Mouse (Mus musculus) neural tube, embryonic 15.5 days (tissue): ENCODE data around the gene Rap1gds1. TPM values are rescaled to one million over a fixed set of nuclear protein-coding genes. Genes with fewer than 3 reads are reported as not detected.
A peak's percentile ranks its signal among the peaks of the same experiment; 100 is the strongest.

Source experiments
- ATAC-seq: fragments of 200-750 bp; cut with Nextera tagmentation; 2 replicates; pipeline ENCODE4 v1.8.0; 2017; ENCODE audit warnings: mild to moderate bottlenecking, moderate TSS enrichment, moderate library complexity; ENCODE audit not compliant: low FRiP score
- H3K27ac ChIP-seq: fragments of 300-500 bp; sonication (generic); replicated peaks from 2 replicates; pipeline ENCODE4 v1.5.1; 2015; ENCODE audit warnings: mild to moderate bottlenecking, inconsistent platforms
- H3K27me3 ChIP-seq: fragments of 300-500 bp; sonication (generic); replicated peaks from 2 replicates; pipeline ENCODE4 v1.6.1; 2015; ENCODE audit warnings: inconsistent platforms
- H3K36me3 ChIP-seq: fragments of 300-500 bp; sonication (generic); 2 replicates; pipeline ENCODE4 v1.6.1; 2015; ENCODE audit warnings: inconsistent platforms
- H3K4me1 ChIP-seq: fragments of 300-500 bp; sonication (generic); 2 replicates; pipeline ENCODE4 v1.6.1; 2015; ENCODE audit warnings: inconsistent platforms
- H3K4me2 ChIP-seq: fragments of 300-500 bp; sonication (generic); 2 replicates; pipeline ENCODE4 v1.6.1; 2015; ENCODE audit warnings: inconsistent platforms, mild to moderate bottlenecking, moderate library complexity
- H3K4me3 ChIP-seq: fragments of 300-500 bp; sonication (generic); replicated peaks from 2 replicates; pipeline ENCODE4 v1.5.1; 2015; ENCODE audit warnings: mild to moderate bottlenecking, inconsistent platforms
- H3K9ac ChIP-seq: fragments of 300-500 bp; sonication (generic); replicated peaks from 2 replicates; pipeline ENCODE4 v1.6.1; 2015; ENCODE audit warnings: mild to moderate bottlenecking, inconsistent platforms
- H3K9me3 ChIP-seq: fragments of 300-500 bp; sonication (generic); replicated peaks from 2 replicates; pipeline ENCODE4 v1.6.1; 2016; ENCODE audit warnings: inconsistent platforms
- WGBS: fragments of 180-500 bp; shearing (Covaris S2); methylation state at CpG from one replicate; pipeline ENCODE4 v1.1.7; 2015; ENCODE audit warnings: mixed read lengths; 5-methylcytosine and 5-hydroxymethylcytosine counted together
- polyA plus RNA-seq: library from polyadenylated mRNA; unstranded; fragments of >200 nt; fragmentation: Nextera tagmentation; extraction: Ambion mirVana; gene quantifications from 2 replicates; pipeline ENCODE4 v1.2.1, GENCODE M21; 2015

The Rap1gds1 gene
- polyA plus RNA-seq, 1 experiment from 2014 or later: 124 TPM

DNA sequence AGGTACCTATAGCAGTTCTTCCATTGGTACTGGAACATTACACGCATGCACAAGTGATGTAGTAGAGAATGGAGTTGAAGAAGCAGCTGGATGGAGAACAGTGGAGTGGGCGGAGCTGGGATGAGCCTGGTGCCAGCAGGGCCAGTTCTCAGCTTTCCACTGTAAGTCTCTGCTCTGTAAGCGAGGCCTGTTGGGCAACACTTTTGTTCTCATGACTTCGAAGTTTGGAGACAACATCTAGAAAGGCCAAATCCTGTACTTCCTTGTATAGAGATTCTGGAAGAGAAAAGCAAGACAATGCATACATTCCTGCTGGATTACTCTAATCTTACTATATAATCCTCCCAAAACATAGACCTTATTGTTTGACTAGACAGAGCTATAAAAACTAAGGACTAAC is 147.6 kb downstream of the Rap1gds1 start:
- ATAC-seq: no peak
- Histone ChIP-seq H3K36me3 (peaks cover 27% of the 10 kb centered on the region), H3K4me3 (no peak overlapping the region), H3K4me1 (no peaks in the 10 kb centered on the region), H3K27ac (no peak overlapping the region), H3K9me3 (no peaks in the 10 kb centered on the region), H3K4me2 (no peak overlapping the region), H3K9ac (no peak overlapping the region), H3K27me3 (no peaks in the 10 kb centered on the region)
- WGBS: 94% methylated on average over 4 of the region's 4 CpGs

DNA sequence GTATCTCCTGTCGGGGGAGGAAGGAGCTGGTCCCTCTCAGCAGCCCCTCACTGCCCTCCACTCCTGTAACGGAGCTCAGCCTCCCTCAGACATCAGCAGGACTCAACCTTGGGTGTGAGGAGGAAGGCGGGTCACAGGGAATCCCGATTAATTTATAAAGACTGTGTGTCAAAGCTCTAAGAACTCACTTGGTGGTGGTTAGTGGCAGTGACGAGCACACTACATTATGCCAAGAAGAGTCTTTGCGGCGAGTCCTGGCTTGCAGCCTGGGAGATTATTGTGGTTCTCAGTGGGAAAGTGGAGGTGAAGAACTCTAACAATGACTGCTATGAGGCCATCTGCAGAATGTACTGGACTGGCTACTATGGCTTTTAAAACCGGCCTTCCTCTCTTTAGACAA is 148.8 kb downstream of the Rap1gds1 start:
- H3K36me3 ChIP-seq: peaks cover 23% of the 10 kb centered on the region
- no peaks in the 10 kb centered on the region for H3K4me1 ChIP-seq
- H3K27ac ChIP-seq: no peak overlapping the region
- H3K4me3 ChIP-seq: no peak overlapping the region
- WGBS: 82% methylated on average over 8 of the region's 8 CpGs
- H3K27me3 ChIP-seq: no peaks in the 10 kb centered on the region
- no peak for ATAC-seq
- no peaks in the 10 kb centered on the region for H3K9me3 ChIP-seq
- H3K9ac ChIP-seq: no peak overlapping the region
- H3K4me2 ChIP-seq: no peak overlapping the region

DNA sequence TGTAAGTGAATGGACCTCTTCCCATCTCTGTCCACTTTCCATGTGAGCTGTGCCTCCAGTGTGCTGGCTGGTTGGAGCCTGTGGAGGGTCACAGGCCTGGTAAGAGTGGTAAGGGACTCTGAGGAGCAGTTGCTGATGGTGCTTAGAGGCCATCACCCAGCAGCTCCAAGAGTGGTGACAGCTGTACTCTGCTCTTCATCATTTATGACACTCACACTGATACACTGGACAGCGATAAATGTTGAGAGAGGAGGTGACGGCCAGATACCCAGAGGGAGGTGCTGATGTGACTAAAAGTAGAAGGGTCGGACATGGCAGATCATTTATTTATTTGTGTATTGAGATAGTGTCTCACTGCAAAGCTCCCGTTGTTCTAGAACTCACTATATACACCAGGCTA is 156.8 kb downstream of the Rap1gds1 start:
- H3K9ac ChIP-seq: no peak overlapping the region
- no peak overlapping the region for H3K27ac ChIP-seq
- no peak for ATAC-seq
- H3K36me3 ChIP-seq: no peaks in the 10 kb centered on the region
- no peaks in the 10 kb centered on the region for H3K4me1 ChIP-seq
- 92% methylated on average over 4 of the region's 4 CpGs for WGBS
- H3K27me3 ChIP-seq: no peaks in the 10 kb centered on the region
- no peak overlapping the region for H3K4me3 ChIP-seq
- no peaks in the 10 kb centered on the region for H3K9me3 ChIP-seq
- H3K4me2 ChIP-seq: no peak overlapping the region

DNA sequence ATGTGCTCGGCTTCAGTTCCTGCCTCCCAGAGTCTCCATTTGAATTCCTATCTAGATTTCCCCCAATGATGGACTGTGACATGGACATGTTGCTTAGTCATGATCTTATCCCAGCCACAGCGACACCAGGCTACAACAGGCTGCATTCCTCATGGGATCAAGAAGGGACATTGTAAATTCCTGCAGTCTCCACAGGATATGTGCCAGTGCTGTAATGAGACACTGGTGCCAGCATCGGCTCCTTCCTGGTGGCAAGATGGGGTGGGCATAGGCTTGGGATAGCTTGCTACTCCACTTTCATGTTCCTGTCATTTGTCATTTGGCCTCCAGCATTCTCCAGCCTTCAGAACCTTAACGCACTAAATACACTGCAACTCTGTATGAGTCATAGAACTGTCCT is 158.0 kb downstream of the Rap1gds1 start:
- Histone ChIP-seq H3K4me3 (no peak overlapping the region), H3K9ac (no peak overlapping the region), H3K4me2 (no peak overlapping the region), H3K27ac (no peak overlapping the region), H3K27me3 (no peaks in the 10 kb centered on the region), H3K4me1 (no peaks in the 10 kb centered on the region), H3K9me3 (no peaks in the 10 kb centered on the region), H3K36me3 (no peaks in the 10 kb centered on the region)
- no peak for ATAC-seq
- 92% methylated on average over 4 of the region's 4 CpGs for WGBS

DNA sequence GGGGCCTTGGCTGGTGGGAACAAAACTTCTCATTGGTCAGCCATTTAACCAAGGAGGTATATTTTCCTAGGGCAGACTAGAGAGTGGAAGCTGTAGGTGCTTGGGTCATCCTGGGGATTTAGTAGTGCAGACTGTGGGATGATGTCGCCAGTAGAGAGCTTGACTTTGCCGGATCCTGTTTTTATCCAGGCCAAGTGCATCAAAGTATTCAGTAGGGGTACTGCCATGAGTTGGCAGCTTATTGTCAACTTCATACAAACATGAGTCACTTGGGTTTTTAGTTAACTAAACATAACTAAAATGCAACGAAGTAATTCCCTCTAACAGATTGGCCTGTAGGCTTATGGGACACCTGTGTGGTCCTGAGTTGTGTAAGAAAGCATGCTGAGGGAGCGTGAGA is 158.4 kb downstream of the Rap1gds1 start:
- ATAC-seq: no peak
- Histone ChIP-seq H3K27me3 (no peaks in the 10 kb centered on the region), H3K4me3 (no peak overlapping the region), H3K36me3 (no peaks in the 10 kb centered on the region), H3K9ac (no peak overlapping the region), H3K27ac (no peak overlapping the region), H3K9me3 (no peaks in the 10 kb centered on the region), H3K4me2 (no peak overlapping the region), H3K4me1 (no peaks in the 10 kb centered on the region)
- 94% methylated on average over 4 of the region's 4 CpGs for WGBS

DNA sequence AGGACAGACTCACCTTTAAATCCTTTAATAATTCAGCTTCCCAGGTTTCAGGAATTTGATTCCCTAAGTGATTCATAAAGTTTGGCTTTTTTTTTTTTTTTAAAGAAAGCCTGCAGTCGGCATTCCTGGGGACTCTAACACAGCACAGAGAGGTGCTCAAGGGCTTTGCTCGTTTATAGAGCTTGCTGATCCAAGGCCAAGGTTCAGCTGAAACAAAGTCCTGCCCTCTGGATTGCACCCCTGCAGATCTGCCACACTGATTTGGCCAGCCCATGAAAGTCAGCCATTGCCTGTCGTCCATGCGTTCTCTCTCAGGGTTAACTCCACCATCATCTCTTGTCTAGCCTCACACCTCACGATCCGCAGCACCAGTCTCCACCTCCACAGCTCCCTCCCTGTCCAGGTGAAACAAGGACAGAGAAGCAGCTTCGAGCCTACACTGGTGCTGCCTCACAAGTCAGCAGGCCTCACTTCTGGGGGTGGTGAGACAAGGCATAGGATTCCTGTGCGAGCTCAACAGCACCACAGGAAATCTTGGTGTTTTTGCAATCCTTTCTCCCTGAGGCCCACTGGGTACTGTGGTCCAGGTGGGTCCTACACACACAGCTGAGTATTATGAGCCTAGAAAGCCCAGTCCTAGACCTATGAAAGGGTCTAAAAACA is 160.2 kb downstream of the Rap1gds1 start:
- H3K4me1 ChIP-seq: no peaks in the 10 kb centered on the region
- no peak overlapping the region for H3K4me2 ChIP-seq
- H3K9ac ChIP-seq: no peak overlapping the region
- H3K4me3 ChIP-seq: no peak overlapping the region
- no peak overlapping the region for H3K27ac ChIP-seq
- no peaks in the 10 kb centered on the region for H3K36me3 ChIP-seq
- H3K27me3 ChIP-seq: no peaks in the 10 kb centered on the region
- ATAC-seq: no peak
- no peaks in the 10 kb centered on the region for H3K9me3 ChIP-seq
- WGBS: 65% methylated on average over 8 of the region's 8 CpGs

DNA sequence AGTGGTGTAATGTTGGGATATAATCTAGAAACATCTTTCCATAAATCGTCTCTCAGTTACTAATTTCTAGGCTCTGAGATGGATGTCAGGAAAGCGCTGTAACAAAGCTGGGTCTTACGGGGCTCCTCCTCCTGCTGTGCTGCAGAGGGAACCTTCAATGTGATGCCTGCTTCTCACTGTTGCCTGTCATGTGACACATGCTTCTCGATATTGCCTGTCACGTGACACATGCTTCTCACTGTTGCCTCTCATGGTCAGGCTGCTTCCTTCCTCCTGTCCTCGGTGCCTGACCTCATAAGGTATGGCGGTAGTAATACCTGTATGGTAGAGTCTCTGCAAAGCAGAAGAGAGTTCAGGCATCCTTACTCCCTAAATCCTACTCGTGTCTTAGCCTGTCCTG is 162.5 kb downstream of the Rap1gds1 start:
- Histone ChIP-seq H3K27me3 (no peaks in the 10 kb centered on the region), H3K36me3 (no peaks in the 10 kb centered on the region), H3K4me2 (no peak overlapping the region), H3K27ac (no peak overlapping the region), H3K4me3 (no peak overlapping the region), H3K9ac (no peak overlapping the region), H3K9me3 (no peaks in the 10 kb centered on the region), H3K4me1 (no peaks in the 10 kb centered on the region)
- WGBS: 92% methylated on average over 8 of the region's 8 CpGs
- no peak for ATAC-seq

DNA sequence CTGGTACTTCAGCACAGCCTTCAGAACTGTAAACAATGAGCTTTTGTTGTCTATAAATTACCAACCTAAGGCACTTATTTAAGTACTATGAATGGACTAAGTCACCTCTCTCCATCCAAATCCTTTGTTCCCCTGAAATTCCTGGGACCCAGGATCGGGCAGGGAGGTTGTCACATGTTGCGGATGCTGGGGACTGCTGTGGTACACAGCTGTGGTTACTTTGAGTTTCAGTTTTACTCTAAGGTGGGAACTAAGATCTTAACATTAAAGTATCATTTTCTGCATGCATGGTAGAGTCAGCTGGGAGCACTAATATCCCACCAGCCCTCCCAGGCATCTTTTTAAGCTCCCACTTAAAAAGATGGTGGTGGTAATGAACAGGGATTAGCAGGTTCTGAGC is 165.7 kb downstream of the Rap1gds1 start:
- H3K4me1 ChIP-seq: 0 out of 2 replicates have a peak, but pooled peaks cover 2% of the 10 kb centered on the region
- WGBS: 76% methylated on average over 2 of the region's 2 CpGs
- no peak overlapping the region for H3K9ac ChIP-seq
- H3K9me3 ChIP-seq: no peaks in the 10 kb centered on the region
- no peaks in the 10 kb centered on the region for H3K36me3 ChIP-seq
- no peak for ATAC-seq
- no peak overlapping the region for H3K4me2 ChIP-seq
- H3K27ac ChIP-seq: no peak overlapping the region
- H3K27me3 ChIP-seq: no peaks in the 10 kb centered on the region
- H3K4me3 ChIP-seq: no peak overlapping the region

DNA sequence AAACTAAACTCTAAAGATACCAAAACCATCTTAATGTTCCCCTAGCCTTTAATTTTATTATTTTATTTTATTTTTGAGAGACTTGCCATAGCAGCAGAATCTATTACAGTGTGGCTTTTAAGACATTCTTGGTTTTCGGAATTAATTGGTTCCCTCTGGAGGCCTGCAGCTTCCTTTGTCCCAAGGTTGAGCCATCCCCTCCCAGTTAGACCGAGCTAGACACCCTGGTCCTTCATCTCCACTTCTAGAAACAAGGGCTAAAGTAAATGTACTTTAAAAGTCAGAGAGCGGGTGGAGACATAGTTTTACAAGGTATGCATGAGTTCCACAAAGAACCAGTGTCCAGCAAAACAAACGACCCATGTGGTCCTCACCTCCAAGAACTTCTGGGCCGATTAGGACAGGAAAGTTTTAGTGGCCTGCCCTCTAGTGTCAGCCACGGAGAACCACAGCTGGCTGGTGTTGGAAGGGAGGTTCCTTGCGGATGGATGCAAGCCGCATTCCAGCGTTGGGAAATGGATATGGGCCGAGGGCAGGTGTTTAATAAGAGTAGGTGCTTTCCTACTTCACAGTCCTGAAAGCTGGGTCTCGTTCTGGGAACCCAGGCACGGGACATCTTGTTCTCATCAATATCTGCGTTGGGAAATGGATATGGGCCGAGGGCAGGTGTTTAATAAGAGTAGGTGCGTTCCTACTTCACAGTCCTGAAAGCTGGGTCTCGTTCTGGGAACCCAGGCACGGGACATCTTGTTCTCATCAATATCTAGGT is 168.7 kb downstream of the Rap1gds1 start:
- Histone ChIP-seq H3K4me2 (no peak overlapping the region), H3K36me3 (peaks cover 9% of the 10 kb centered on the region; the same call in 1 of the 2 replicates), H3K9ac (no peak overlapping the region), H3K4me3 (no peak overlapping the region), H3K27me3 (no peaks in the 10 kb centered on the region), H3K27ac (peak overlapping the region; percentile 10; the same call in 1 of the 2 replicates), H3K4me1 (0 out of 2 replicates have a peak, but pooled peaks cover 2% of the 10 kb centered on the region), H3K9me3 (no peaks in the 10 kb centered on the region)
- ATAC-seq: peak; percentile 76; the same call in 1 of the 2 replicates
- WGBS: 36% methylated on average over 17 of the region's 17 CpGs

DNA sequence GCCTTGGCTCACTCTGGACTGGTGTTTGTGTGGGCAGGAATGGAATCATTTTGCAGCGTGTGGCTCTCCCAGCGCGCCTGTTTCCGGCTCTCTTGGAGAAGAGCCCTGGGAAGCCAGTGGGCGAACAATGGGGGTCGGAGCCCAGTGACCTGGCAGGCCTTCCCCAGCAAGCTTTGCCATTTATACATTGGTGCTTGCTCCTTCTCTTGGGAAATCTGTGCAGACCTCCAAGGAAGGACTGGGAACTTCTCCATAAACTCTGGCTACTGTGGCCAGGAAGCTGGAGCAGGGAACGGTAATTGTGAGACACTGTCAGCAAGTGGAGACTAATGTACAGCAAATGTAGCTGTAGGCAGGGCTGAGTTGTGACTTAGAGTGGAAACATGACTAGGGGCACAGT is 169.3 kb downstream of the Rap1gds1 start:
- Histone ChIP-seq H3K9me3 (no peaks in the 10 kb centered on the region), H3K36me3 (peaks cover 9% of the 10 kb centered on the region; the same call in 1 of the 2 replicates), H3K4me2 (no peak overlapping the region), H3K4me3 (no peak overlapping the region), H3K27ac (peak overlapping the region; percentile 10; the same call in 1 of the 2 replicates), H3K9ac (no peak overlapping the region), H3K27me3 (no peaks in the 10 kb centered on the region), H3K4me1 (0 out of 2 replicates have a peak, but pooled peaks cover 2% of the 10 kb centered on the region)
- ATAC-seq: peak; percentile 49; the same call in 1 of the 2 replicates
- 47% methylated on average over 7 of the region's 7 CpGs for WGBS

DNA sequence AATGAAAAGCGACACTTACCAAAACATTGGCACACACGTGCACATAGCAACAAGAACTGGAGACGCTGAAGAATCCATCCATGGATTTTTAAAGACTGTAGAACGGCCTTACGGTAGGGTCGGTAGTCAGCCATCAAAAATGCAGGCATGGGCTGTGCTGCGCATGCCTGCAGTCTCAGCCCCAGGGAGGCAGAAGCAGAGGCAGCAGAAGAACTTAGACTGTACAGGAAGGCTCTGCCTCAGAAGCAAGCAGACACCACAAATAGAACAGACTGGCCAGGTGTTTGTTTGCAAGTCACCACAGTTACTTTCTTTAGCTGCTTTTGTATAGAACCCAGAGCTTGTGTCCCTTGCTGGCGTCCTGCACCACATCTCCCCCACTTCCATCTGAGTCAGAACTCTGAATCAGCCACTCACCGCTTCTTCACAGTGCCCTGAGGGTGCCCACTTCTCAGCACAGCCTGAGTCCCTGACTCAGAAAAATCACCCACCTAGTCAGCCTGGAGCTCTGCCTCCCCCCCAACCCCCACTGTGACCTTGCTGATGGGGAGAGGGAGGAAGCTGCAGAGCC is 174.3 kb downstream of the Rap1gds1 start:
- H3K9ac ChIP-seq: no peak overlapping the region
- 94% methylated on average over 9 of the region's 9 CpGs for WGBS
- H3K4me1 ChIP-seq: 0 out of 2 replicates have a peak, but pooled peaks cover under 1% of the 10 kb centered on the region
- H3K9me3 ChIP-seq: no peaks in the 10 kb centered on the region
- H3K4me3 ChIP-seq: no peak overlapping the region
- H3K27me3 ChIP-seq: no peaks in the 10 kb centered on the region
- no peak for ATAC-seq
- peaks cover 41% of the 10 kb centered on the region for H3K36me3 ChIP-seq
- H3K27ac ChIP-seq: no peak overlapping the region
- no peak overlapping the region for H3K4me2 ChIP-seq

DNA sequence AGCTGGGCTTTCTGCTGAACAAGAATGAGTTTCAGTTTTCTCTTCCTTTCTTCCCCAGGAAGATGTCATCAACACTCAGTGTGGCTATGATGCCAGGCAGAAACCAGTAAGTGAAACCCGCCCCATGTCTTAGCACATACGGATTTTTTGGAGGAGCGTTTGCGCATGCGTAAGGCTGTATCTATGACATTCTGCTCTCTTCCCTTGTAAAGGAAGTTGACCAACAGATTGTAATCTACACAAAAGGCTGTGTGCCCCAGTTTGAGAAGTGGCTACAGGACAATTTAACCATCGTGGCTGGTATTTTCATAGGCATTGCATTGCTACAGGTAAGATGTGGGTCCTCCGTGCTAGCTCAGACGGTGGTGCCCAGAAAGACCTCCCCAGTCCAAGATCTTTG is 176.9 kb downstream of the Rap1gds1 start:
- Histone ChIP-seq H3K4me1 (peaks cover 8% of the 10 kb centered on the region), H3K36me3 (peaks cover 44% of the 10 kb centered on the region), H3K4me2 (no peak overlapping the region), H3K4me3 (no peak overlapping the region), H3K27me3 (no peaks in the 10 kb centered on the region), H3K9me3 (no peaks in the 10 kb centered on the region), H3K27ac (no peak overlapping the region), H3K9ac (no peak overlapping the region)
- WGBS: 96% methylated on average over 8 of the region's 8 CpGs
- no peak for ATAC-seq
